Mouse (Mus musculus) lung, embryonic 16.5 days (tissue): Measurements from ENCODE around the gene Trim14. TPM values are rescaled to one million over a fixed set of nuclear protein-coding genes. Genes with fewer than 3 reads are reported as not detected.
A peak's percentile ranks its signal among the peaks of the same experiment; 100 is the strongest.
"Not testable (repeated sequence)": the region's sequence is repeated elsewhere in the genome, so short reads cannot be mapped to it uniquely, and the experiment has no call there.

Experiments used
- ATAC-seq: fragments of 200-750 bp; cut with Nextera tagmentation; 2 replicates; pipeline ENCODE4 v1.8.0; 2017; ENCODE audit warnings: low read depth, mild to moderate bottlenecking, moderate library complexity
- H3K27ac ChIP-seq: fragments of 300-500 bp; sonication (generic); 2 replicates; pipeline ENCODE4 v1.5.1; 2014; ENCODE audit warnings: mild to moderate bottlenecking, control low read depth, low read length
- H3K27me3 ChIP-seq: fragments of 300-500 bp; sonication (generic); 2 replicates; pipeline ENCODE4 v1.6.1; 2014; ENCODE audit warnings: low read depth, low read length, mixed read lengths; ENCODE audit not compliant: control insufficient read depth, insufficient read depth
- H3K36me3 ChIP-seq: fragments of 300-500 bp; sonication (generic); 2 replicates; pipeline ENCODE4 v1.6.1; 2014; ENCODE audit warnings: low read length; ENCODE audit not compliant: control insufficient read depth, insufficient read depth
- H3K4me1 ChIP-seq: fragments of 300-500 bp; sonication (generic); replicated peaks from 2 replicates; pipeline ENCODE4 v1.6.1; 2014; ENCODE audit warnings: low read length, mixed read lengths; ENCODE audit not compliant: control insufficient read depth, insufficient read depth
- H3K4me2 ChIP-seq: fragments of 300-500 bp; sonication (generic); 2 replicates; pipeline ENCODE4 v1.6.1; 2014; ENCODE audit warnings: low read depth, low read length, control low read depth
- H3K4me3 ChIP-seq: fragments of 300-500 bp; sonication (generic); 2 replicates; pipeline ENCODE4 v1.5.1; 2014; ENCODE audit warnings: mild to moderate bottlenecking, low read length, control low read depth
- H3K9ac ChIP-seq: fragments of 300-500 bp; sonication (generic); 2 replicates; pipeline ENCODE4 v1.6.1; 2014; ENCODE audit warnings: low read length, control low read depth
- H3K9me3 ChIP-seq: fragments of 300-500 bp; sonication (generic); 2 replicates; pipeline ENCODE4 v1.6.1; 2016; ENCODE audit warnings: low read length; ENCODE audit not compliant: control insufficient read depth
- WGBS: fragments of 180-500 bp; shearing (Covaris S2); extraction: QIAGEN DNeasy Blood & Tissue Kit; methylation state at CpG from one replicate; pipeline ENCODE4 v1.1.7; 2014; 5-methylcytosine and 5-hydroxymethylcytosine counted together
- polyA plus RNA-seq: library from polyadenylated mRNA; unstranded; fragments of >200 nt; fragmentation: Nextera tagmentation; extraction: Ambion mirVana; gene quantifications from 2 replicates; pipeline ENCODE4 v1.2.1, GENCODE M21; 2015

Trim14 gene
- 3.4 and 4.2 TPM in 2 replicates for polyA plus RNA-seq

DNA sequence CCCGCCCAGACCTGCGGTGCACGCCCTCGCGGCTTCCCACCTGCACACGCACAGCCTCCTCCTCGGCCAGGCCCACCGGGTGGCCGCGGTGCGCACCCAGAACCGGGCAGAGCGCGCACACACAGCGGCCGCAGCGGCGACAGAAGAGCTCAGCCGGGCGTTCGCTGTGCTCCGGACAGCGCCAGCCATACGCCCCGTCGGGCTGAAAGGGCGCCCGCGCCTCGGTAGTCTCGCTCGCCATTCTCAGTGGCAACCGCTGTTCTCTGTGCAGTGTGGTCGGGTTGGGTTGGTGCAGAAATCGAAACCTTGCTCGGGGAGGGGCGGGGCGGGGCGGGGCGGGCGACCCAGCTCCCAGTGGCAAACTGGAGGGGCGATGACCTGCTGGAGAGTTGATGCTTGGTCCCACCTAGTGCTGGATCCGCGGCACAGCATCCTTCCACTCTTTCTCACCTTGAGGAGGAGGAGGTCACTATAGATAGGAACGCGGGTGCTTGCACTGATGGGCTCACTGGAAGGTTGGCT is at the start of gene Trim14:
Trim14 (minus strand) TSS at position 302 of the 522 bp plus-strand sequence.
- Histone ChIP-seq H3K9me3 (no peaks in the 10 kb centered on the region), H3K9ac (peak within 1 kb of the TSS; percentile 61), H3K27me3 (peaks cover 37% of the 10 kb centered on the region), H3K4me3 (peak within 1 kb of the TSS; percentile 71), H3K36me3 (no peaks in the 10 kb centered on the region), H3K4me2 (peak within 1 kb of the TSS; percentile 61), H3K27ac (no peak within 1 kb of the TSS), H3K4me1 (peaks cover 9% of the 10 kb centered on the region)
- ATAC-seq: peak; percentile 76
- under 1% methylated on average over 46 of the region's 46 CpGs for whole genome bisulfite sequencing

- 60% methylated on average over 13 of the region's 13 CpGs for WGBS
- no peak overlapping the region for H3K9ac ChIP-seq
- ATAC-seq: no peak
- no peaks in the 10 kb centered on the region for H3K27me3 ChIP-seq
- no peaks in the 10 kb centered on the region for H3K36me3 ChIP-seq
- no peak overlapping the region for H3K4me2 ChIP-seq
- peaks cover 6% of the 10 kb centered on the region; the same call in 1 of the 2 replicates for H3K9me3 ChIP-seq
- H3K4me1 ChIP-seq: no peaks in the 10 kb centered on the region; the same call in 1 of the 2 replicates
- H3K4me3 ChIP-seq: no peak overlapping the region
- no peak overlapping the region for H3K27ac ChIP-seq
Measured at GRCm38 (mm10) chr4:46585041-46585810, 49.3 kb upstream of the Trim14 start.

GRCm38 (mm10) chr4:46584536-46584935 is 48.6 kb upstream of the Trim14 start:
- WGBS: 54% methylated on average over 3 of the region's 3 CpGs
- not testable (repeated sequence) for H3K4me2 ChIP-seq, H3K9me3 ChIP-seq, H3K36me3 ChIP-seq, H3K27ac ChIP-seq, H3K27me3 ChIP-seq, H3K9ac ChIP-seq, ATAC-seq, H3K4me3 ChIP-seq, H3K4me1 ChIP-seq

- not testable (repeated sequence) for H3K27ac ChIP-seq, H3K9me3 ChIP-seq, H3K9ac ChIP-seq, H3K4me3 ChIP-seq, H3K4me2 ChIP-seq, H3K36me3 ChIP-seq, H3K4me1 ChIP-seq, H3K27me3 ChIP-seq, ATAC-seq
- WGBS: 68% methylated on average over 2 of the region's 6 CpGs
Measured at GRCm38 (mm10) chr4:46584084-46584483, 48.1 kb upstream of the Trim14 start.

- not testable (repeated sequence) for H3K4me3 ChIP-seq, H3K9ac ChIP-seq, H3K36me3 ChIP-seq, H3K4me1 ChIP-seq, H3K27ac ChIP-seq, ATAC-seq, H3K4me2 ChIP-seq, H3K9me3 ChIP-seq, H3K27me3 ChIP-seq
- WGBS: 86% methylated on average over 9 of the region's 9 CpGs
Measured at GRCm38 (mm10) chr4:46582024-46582423, 46.1 kb upstream of the Trim14 start.

DNA sequence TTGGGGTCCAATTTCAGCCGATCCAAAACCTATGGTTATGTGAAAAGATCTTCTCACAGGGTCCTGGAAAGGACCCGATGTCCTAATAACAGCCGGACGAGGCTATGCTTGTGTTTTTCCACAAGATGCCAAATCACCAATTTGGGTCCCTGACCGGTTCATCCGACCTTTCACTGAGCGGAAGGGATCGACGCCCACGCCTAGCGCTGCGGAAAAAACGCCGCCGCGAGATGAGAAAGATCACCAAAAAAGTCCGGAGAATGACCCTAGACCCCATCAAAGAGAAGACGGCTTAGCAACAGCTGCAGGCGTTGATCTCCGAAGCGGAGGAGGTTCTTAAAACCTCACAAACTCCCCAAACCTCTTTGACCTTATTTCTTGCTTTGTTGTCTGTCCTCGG is 45.6 kb upstream of the Trim14 start:
- H3K36me3 ChIP-seq, H3K27ac ChIP-seq, H3K4me2 ChIP-seq, ATAC-seq, H3K9me3 ChIP-seq, H3K4me3 ChIP-seq, H3K27me3 ChIP-seq, H3K9ac ChIP-seq, H3K4me1 ChIP-seq: not testable (repeated sequence)
- WGBS: 92% methylated on average over 22 of the region's 22 CpGs

DNA sequence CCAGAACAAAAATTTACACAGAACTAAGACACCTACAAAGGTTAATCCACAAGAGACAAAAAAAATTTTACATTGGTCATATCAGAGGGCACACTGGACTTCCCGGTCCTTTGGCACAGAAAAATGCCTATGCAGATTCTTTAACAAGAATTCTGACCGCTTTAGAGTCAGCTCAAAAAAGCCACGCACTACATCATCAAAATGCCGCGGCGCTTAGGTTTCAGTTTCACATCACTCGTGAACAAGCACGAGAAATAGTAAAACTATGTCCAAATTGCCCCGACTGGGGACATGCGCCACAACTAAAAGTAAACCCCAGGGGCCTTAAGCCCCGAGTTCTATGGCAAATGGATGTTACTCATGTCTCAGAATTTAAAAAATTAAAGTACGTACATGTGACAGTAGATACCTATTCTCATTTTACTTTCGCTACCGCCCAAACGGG is 44.9 kb upstream of the Trim14 start:
- not testable (repeated sequence) for H3K4me3 ChIP-seq, H3K4me2 ChIP-seq, H3K36me3 ChIP-seq, H3K27me3 ChIP-seq, H3K27ac ChIP-seq, H3K9ac ChIP-seq, H3K9me3 ChIP-seq, H3K4me1 ChIP-seq, ATAC-seq
- 91% methylated on average over 15 of the region's 15 CpGs for WGBS

- H3K9ac ChIP-seq, H3K27me3 ChIP-seq, H3K4me2 ChIP-seq, H3K27ac ChIP-seq, H3K4me1 ChIP-seq, H3K36me3 ChIP-seq, H3K9me3 ChIP-seq, H3K4me3 ChIP-seq, ATAC-seq: not testable (repeated sequence)
- 89% methylated on average over 8 of the region's 8 CpGs for WGBS
Measured at GRCm38 (mm10) chr4:46578796-46579346, 42.9 kb upstream of the Trim14 start.

GRCm38 (mm10) chr4:46578228-46578627 is 42.3 kb upstream of the Trim14 start:
- no peak overlapping the region for H3K27ac ChIP-seq
- ATAC-seq: no peak
- WGBS: 65% methylated on average over 1 of the region's 1 CpGs

More at GRCm38 (mm10) chr4:46578228-46578627, 42.3 kb upstream of the Trim14 start:
- Histone ChIP-seq H3K4me3 (no peak overlapping the region), H3K9ac (no peak overlapping the region), H3K4me1 (no peaks in the 10 kb centered on the region), H3K27me3 (no peaks in the 10 kb centered on the region), H3K9me3 (peaks cover 10% of the 10 kb centered on the region), H3K4me2 (no peak overlapping the region), H3K36me3 (no peaks in the 10 kb centered on the region)
